Mouse (Mus musculus) layer of hippocampus, postnatal 10 days (tissue): ENCODE measurements around the gene Nudt8. TPM values are rescaled to one million over a fixed set of nuclear protein-coding genes. Genes with fewer than 3 reads are reported as not detected.
"Not testable (repeated sequence)": the region's sequence is repeated elsewhere in the genome, so short reads cannot be mapped to it uniquely, and the experiment has no call there.

ENCODE experiments used
- DNase-seq, 2 experiments: peaks; one replicate each; pipeline ENCODE4 v3.0.0; 2021; ENCODE audit warnings: low spot score in 2 of 2
- total RNA-seq, 2 experiments: library from RNA; stranded (reverse); gene quantifications; 2 replicates each; pipeline ENCODE4 v1.2.3; 2021

Gene Nudt8
- total RNA-seq, 2 experiments from 2014 or later, result 9.0 to 9.4 TPM

- DNase-seq, result not testable (repeated sequence)
Observed at GRCm38 (mm10) chr19:4049069-4049468, 48.7 kb downstream of the Nudt8 start.

GRCm38 (mm10) chr19:4051016-4051415, 50.6 kb downstream of the Nudt8 start:
- no peak for DNase-seq

Other genes with a start within 250 kb of the Nudt8 start
- 10 to 100 TPM; 72.9 to 76.9 TPM for gene Kmt5b, start 233.2 kb upstream of the Nudt8 start, total RNA-seq
- gene Chka, start 148.8 kb upstream of the Nudt8 start, total RNA-seq, result 100 to 1,000 TPM in 1 of 2 experiments, 10 to 100 TPM in 1; 98.1 to 104 TPM
- gene Tcirg1, start 93.4 kb upstream of the Nudt8 start, total RNA-seq, result 10 to 100 TPM; 19.1 to 26.0 TPM
- 100 to 1,000 TPM; 134 to 139 TPM for gene Ndufs8, start 87.8 kb upstream of the Nudt8 start, total RNA-seq
- gene Aldh3b1, start 70.8 kb upstream of the Nudt8 start, total RNA-seq, result 1 to 10 TPM; 1.3 to 1.7 TPM
- 10 to 100 TPM; 13.9 to 20.7 TPM for gene Unc93b1, start 65.4 kb upstream of the Nudt8 start, total RNA-seq
- not detected for gene Aldh3b3, start 41.9 kb upstream of the Nudt8 start, total RNA-seq
- gene Aldh3b2, start 28.3 kb upstream of the Nudt8 start, total RNA-seq, result 1 to 10 TPM; 1.3 to 1.4 TPM
- 1 to 10 TPM; 1.9 to 2.2 TPM for gene Acy3, start 14.0 kb upstream of the Nudt8 start, total RNA-seq
- not detected for gene Tbx10, start 7.8 kb upstream of the Nudt8 start, total RNA-seq
- gene Gm49405, start within 50 bp of the Nudt8 start, total RNA-seq, result 1 to 10 TPM; 1.7 TPM
- 1 to 10 TPM; 2.9 to 3.3 TPM for gene Doc2g, start 2.7 kb downstream of the Nudt8 start, total RNA-seq
- 100 to 1,000 TPM; 197 to 207 TPM for gene Ndufv1, start 12.2 kb downstream of the Nudt8 start, total RNA-seq
- 100 to 1,000 TPM; 263 to 285 TPM for gene Gstp1, start 37.4 kb downstream of the Nudt8 start, total RNA-seq
- 10 to 100 TPM; 18.5 to 23.6 TPM for gene Gstp2, start 45.4 kb downstream of the Nudt8 start, total RNA-seq
- not detected for gene Gstp3, start 59.0 kb downstream of the Nudt8 start, total RNA-seq
- gene Cabp2, start 81.0 kb downstream of the Nudt8 start, total RNA-seq, result not detected
- gene Cdk2ap2, start 96.6 kb downstream of the Nudt8 start, total RNA-seq, result 10 to 100 TPM; 21.5 to 23.6 TPM
- gene Pitpnm1, start 99.4 kb downstream of the Nudt8 start, total RNA-seq, result 100 to 1,000 TPM; 178 to 201 TPM
- gene Aip, start 125.3 kb downstream of the Nudt8 start, total RNA-seq, result 10 to 100 TPM; 74.6 to 76.5 TPM
- gene Gpr152, start 139.2 kb downstream of the Nudt8 start, total RNA-seq, result not detected
- under 1 TPM in 1 of 2 experiments, not detected in 1; 0.30 TPM for gene Cabp4, start 143.5 kb downstream of the Nudt8 start, total RNA-seq
- gene Coro1b, start 148.0 kb downstream of the Nudt8 start, total RNA-seq, result 10 to 100 TPM; 82.0 to 88.5 TPM
- gene Ptprcap, start 153.0 kb downstream of the Nudt8 start, total RNA-seq, result 1 to 10 TPM; 1.3 to 2.5 TPM
- 10 to 100 TPM; 31.6 to 39.9 TPM for gene Rps6kb2, start 162.8 kb downstream of the Nudt8 start, total RNA-seq
- 1 to 10 TPM; 3.0 to 3.6 TPM for gene Carns1, start 174.9 kb downstream of the Nudt8 start, total RNA-seq
- 1 to 10 TPM; 1.6 to 2.1 TPM for gene Tbc1d10c, start 190.7 kb downstream of the Nudt8 start, total RNA-seq
- 100 to 1,000 TPM; 295 to 307 TPM for gene Ppp1ca, start 191.5 kb downstream of the Nudt8 start, total RNA-seq
- 1 to 10 TPM; 8.0 to 8.9 TPM for gene Rad9a, start 201.1 kb downstream of the Nudt8 start, total RNA-seq
- under 1 TPM; 0.36 to 0.75 TPM for gene Clcf1, start 213.7 kb downstream of the Nudt8 start, total RNA-seq
- not detected for gene AC109138.7, start 213.8 kb downstream of the Nudt8 start, total RNA-seq
- gene Pold4, start 231.3 kb downstream of the Nudt8 start, total RNA-seq, result 10 to 100 TPM; 14.4 to 15.8 TPM